Mouse (Mus musculus) liver, embryonic 14.5 days (tissue): Measurements from ENCODE around the gene Cyp2d40.

Experiments used
- CTCF ChIP-seq: IDR thresholded peaks from 2 replicates; pipeline ENCODE4 v1.5.1; 2016; ENCODE audit warnings: antibody characterized with exemption, low read depth, control low read depth
- EP300 ChIP-seq: IDR thresholded peaks from 2 replicates; pipeline ENCODE4 v1.6.1; 2016; ENCODE audit warnings: antibody characterized with exemption, low read depth

GRCm38 (mm10) chr15:82765943-82766342 is 2.0 kb upstream of the Cyp2d40 start:
- no peak for TF ChIP-seq CTCF
- no peak for TF ChIP-seq EP300
